Mouse (Mus musculus) liver, postnatal 0 days (tissue): ENCODE results near the gene Trap1a.

Experiments used
- CTCF ChIP-seq: sonication (generic); IDR thresholded peaks from 2 replicates; pipeline ENCODE4 v1.5.1; 2016; ENCODE audit warnings: antibody characterized with exemption, low read depth
- EP300 ChIP-seq: IDR thresholded peaks from 2 replicates; pipeline ENCODE4 v1.6.1; 2016; ENCODE audit warnings: antibody characterized with exemption, low read depth, mild to moderate bottlenecking

GRCm38 (mm10) chrX:139335419-139336074, 2.1 kb downstream of the Trap1a start:
- TF ChIP-seq CTCF = no peak
- no peak for TF ChIP-seq EP300
